Mouse (Mus musculus) liver, adult 2 months (tissue): Measurements from ENCODE around the gene Arv1. TPM values are rescaled to one million over a fixed set of nuclear protein-coding genes. Genes with fewer than 3 reads are reported as not detected.

ENCODE experiments used
- DNase-seq: peaks from one replicate; pipeline ENCODE4 v3.0.0-alpha.2; 2011; ENCODE audit warnings: low read depth, low spot score; ENCODE audit errors: extremely low read depth
- H3K27ac ChIP-seq: fragments of 200-500 bp; replicated peaks from 2 replicates; pipeline ENCODE4 v1.5.1; 2012; ENCODE audit warnings: low read depth, mild to moderate bottlenecking, control low read depth, inconsistent platforms, low read length; ENCODE audit not compliant: insufficient read depth
- H3K27me3 ChIP-seq: fragments of 200-500 bp; 2 replicates; pipeline ENCODE4 v1.6.1; 2012; ENCODE audit warnings: mild to moderate bottlenecking, moderate library complexity, low read length, inconsistent platforms; ENCODE audit not compliant: control insufficient read depth, insufficient read depth
- H3K36me3 ChIP-seq: fragments of 200-500 bp; 2 replicates; pipeline ENCODE4 v1.6.1; 2012; ENCODE audit warnings: low read length, inconsistent platforms; ENCODE audit not compliant: control insufficient read depth, insufficient read depth
- H3K4me1 ChIP-seq: fragments of 200-500 bp; 2 replicates; pipeline ENCODE4 v1.6.1; 2011; ENCODE audit warnings: low read length; ENCODE audit not compliant: control insufficient read depth, insufficient read depth
- H3K4me3 ChIP-seq: fragments of 200-500 bp; 2 replicates; pipeline ENCODE4 v1.5.1; 2011; ENCODE audit warnings: low read depth, mild to moderate bottlenecking, control low read depth, low read length, moderate library complexity; ENCODE audit not compliant: insufficient read depth
- H3K79me2 ChIP-seq: fragments of 200-500 bp; 2 replicates; pipeline ENCODE4 v1.6.1; 2012; ENCODE audit warnings: inconsistent platforms, mild to moderate bottlenecking, low read length, moderate library complexity; ENCODE audit not compliant: control insufficient read depth, insufficient read depth
- H3K9ac ChIP-seq: fragments of 200-500 bp; 2 replicates; pipeline ENCODE4 v1.6.1; 2012; ENCODE audit warnings: low read depth, mild to moderate bottlenecking, control low read depth, inconsistent platforms, low read length
- CTCF ChIP-seq: fragments of 200-500 bp; IDR thresholded peaks from 2 replicates; pipeline ENCODE4 v1.5.1; 2011; ENCODE audit warnings: low read depth, low read length, control low read depth
- POLR2A ChIP-seq: fragments of 200-500 bp; IDR thresholded peaks from 2 replicates; pipeline ENCODE4 v1.6.1; 2011; ENCODE audit warnings: low read length, control low read depth; ENCODE audit not compliant: insufficient read depth; ENCODE audit errors: extremely low read depth
- WGBS: fragments of 180-500 bp; shearing (Covaris S2); methylation state at CpG from one replicate; pipeline ENCODE4 v1.1.7; 2018; 5-methylcytosine and 5-hydroxymethylcytosine counted together
- polyA plus RNA-seq: library from polyadenylated mRNA; depleted of rRNA; stranded (reverse); fragments of >200 nt; gene quantifications from 2 replicates; pipeline ENCODE4 v1.2.3, GENCODE M21; 2012; rRNA removed
- total RNA-seq: library from RNA; depleted of rRNA; stranded (reverse); fragments of >200 nt; gene quantifications from 2 replicates; pipeline ENCODE4 v1.2.3, GENCODE M21; 2014; rRNA removed

Gene Arv1
- 1.7 and 2.6 TPM in 2 replicates for total RNA-seq
- 4.2 and 6.8 TPM in 2 replicates for polyA plus RNA-seq

DNA sequence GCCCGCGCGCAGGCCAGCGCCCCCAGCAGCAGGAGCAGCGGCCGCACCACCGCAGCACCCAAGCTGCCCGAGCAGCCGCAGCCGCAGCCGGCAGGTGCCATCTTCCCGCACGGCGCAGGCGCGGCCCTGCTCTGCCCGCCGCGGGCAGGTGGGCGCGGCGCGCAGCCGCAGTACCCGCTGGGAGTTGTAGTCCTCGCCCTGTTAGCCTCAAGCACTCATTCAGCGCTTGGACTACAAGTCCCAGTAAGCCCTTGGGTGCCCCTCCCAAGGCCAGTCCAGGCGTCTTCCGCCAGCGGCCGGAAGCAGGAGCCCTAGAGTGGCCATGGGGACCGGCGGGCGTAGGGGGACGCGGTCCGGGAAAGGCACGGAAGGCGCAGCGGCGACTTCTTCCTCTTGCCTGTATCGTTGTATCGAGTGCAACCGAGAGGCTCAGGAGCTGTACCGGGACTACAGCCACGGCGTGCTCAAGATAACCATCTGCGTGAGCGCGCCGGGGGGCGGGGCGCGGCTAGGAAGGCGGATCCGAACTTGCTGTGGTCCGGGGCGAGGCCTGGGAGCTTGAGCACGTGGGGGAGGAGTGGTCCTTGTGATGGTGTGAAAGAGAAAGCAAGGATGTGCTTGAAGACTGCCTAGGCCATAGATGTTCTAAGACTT lies at the start of gene Arv1, which contains the start of gene Ttc13:
Arv1 (plus strand) TSS at position 278 of the 654 bp plus-strand sequence.
Ttc13 (minus strand) TSS at position 122 of the 654 bp plus-strand sequence.
- TF ChIP-seq POLR2A (peak; percentile 34; the same call in 1 of the 2 replicates), CTCF (no peak)
- under 1% methylated on average over 59 of the region's 59 CpGs for WGBS
- Histone ChIP-seq H3K27ac (peak within 1 kb of the TSS; percentile 70), H3K27me3 (no peaks in the 10 kb centered on the region), H3K9ac (peak within 1 kb of the TSS; percentile 94), H3K4me3 (peak within 1 kb of the TSS; percentile 97), H3K4me1 (peaks cover 13% of the 10 kb centered on the region), H3K79me2 (peaks cover 25% of the 10 kb centered on the region; the same call in 1 of the 2 replicates), H3K36me3 (peaks cover 2% of the 10 kb centered on the region; the same call in 1 of the 2 replicates)
- peak; percentile 92 for DNase-seq

DNA sequence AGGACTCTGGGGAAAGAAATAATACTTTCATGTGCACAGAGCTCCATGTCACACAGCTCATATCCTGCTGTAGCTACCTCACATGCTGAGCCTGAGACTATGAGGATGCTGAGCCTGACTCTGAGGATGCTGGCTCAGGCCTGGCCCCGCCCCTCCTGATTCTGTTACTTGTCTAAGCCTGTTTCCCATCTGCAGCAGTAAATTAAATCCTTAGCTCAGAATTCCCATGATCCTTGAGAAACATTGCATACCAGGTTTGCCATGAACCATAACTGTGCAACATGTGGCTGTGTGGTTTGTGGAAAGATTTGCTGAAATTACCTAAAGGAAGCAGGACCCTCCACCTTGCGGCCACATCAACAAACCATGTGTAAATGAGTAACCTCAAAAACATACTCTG lies 49.6 kb upstream of the Arv1 start:
- H3K9ac ChIP-seq, result no peak overlapping the region

DNA sequence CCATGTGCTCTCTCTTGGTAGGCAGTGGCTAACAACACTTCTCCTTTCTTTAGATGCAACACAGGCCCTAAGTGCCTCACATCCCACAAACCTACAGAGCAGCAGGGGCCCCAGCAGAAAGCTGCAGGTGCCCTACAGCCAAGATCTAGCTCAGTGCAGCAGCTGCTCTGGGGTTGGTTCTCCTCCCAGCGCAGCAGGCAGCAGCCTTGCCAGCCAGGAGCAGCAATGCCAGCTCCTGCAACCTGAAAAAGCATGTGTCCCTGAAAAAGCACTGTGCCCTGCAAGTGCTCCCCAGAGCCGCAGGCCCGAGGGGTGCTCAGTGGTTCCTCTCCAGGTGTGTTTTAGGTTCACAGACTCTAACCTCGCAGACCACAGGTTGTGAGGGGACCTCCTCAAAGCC lies 45.3 kb upstream of the Arv1 start:
- DNase-seq, result no peak
- Histone ChIP-seq H3K9ac (no peak overlapping the region), H3K27ac (no peak overlapping the region), H3K4me3 (no peak overlapping the region), H3K36me3 (no peaks in the 10 kb centered on the region; the same call in 1 of the 2 replicates), H3K79me2 (no peaks in the 10 kb centered on the region), H3K4me1 (no peaks in the 10 kb centered on the region), H3K27me3 (no peaks in the 10 kb centered on the region)
- 97% methylated on average over 4 of the region's 4 CpGs for WGBS
- no peak for TF ChIP-seq POLR2A
- no peak for TF ChIP-seq CTCF

More for the DNA sequence above, 49.6 kb upstream of the Arv1 start:
- WGBS, result 95% methylated on average over 2 of the region's 2 CpGs
- no peaks in the 10 kb centered on the region for H3K79me2 ChIP-seq
- DNase-seq, result no peak
- H3K36me3 ChIP-seq, result no peaks in the 10 kb centered on the region; the same call in 1 of the 2 replicates
- H3K4me3 ChIP-seq, result no peak overlapping the region
- H3K27ac ChIP-seq, result no peak overlapping the region
- no peak for TF ChIP-seq POLR2A
- no peak for TF ChIP-seq CTCF
- no peaks in the 10 kb centered on the region for H3K27me3 ChIP-seq
- H3K4me1 ChIP-seq, result peaks cover 7% of the 10 kb centered on the region

DNA sequence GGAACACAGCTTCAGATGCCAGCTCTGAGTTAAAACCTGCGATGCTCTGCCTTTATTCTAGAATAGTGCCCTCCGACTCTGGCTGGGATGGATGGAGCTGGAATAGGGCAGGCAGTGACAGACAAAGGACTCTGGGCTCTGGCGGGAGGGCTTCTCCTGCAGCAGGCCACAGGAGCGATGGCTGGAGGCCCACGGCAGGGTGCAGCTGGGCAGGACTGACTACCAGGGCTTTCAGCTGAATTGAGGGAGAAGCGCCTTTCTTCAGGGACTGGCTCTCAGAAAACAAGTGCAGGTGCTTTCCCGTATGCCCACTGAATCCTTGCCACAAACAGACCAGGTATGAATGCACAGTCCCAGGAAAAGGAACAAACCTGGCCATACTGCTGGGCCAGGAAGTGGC lies 44.9 kb upstream of the Arv1 start:
- no peak for DNase-seq
- TF ChIP-seq POLR2A, result no peak
- TF ChIP-seq CTCF, result no peak
- H3K9ac ChIP-seq, result no peak overlapping the region
- no peak overlapping the region for H3K4me3 ChIP-seq
- no peaks in the 10 kb centered on the region for H3K27me3 ChIP-seq
- H3K4me1 ChIP-seq, result no peaks in the 10 kb centered on the region
- no peaks in the 10 kb centered on the region; the same call in 1 of the 2 replicates for H3K36me3 ChIP-seq
- no peaks in the 10 kb centered on the region for H3K79me2 ChIP-seq
- H3K27ac ChIP-seq, result no peak overlapping the region
- whole genome bisulfite sequencing, result 94% methylated on average over 7 of the region's 7 CpGs

DNA sequence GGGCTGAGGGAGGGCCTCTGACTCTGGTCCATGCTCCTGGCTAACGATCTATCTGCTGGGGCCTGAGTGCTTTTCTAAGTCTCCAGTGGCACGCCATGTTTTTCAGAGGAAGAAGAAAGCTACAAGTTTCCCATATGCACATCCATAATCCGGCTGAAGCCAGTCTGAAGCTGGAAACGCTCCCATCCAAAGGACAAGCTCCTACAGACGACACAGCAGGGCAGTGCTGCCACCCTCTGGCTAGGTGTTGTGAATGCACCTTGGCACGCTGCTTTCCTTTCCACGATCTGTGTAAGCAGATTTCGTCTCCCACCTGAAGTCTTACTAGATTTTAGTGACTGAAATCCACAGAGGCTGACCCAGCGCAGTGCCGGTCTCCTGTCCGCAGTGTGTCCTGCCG lies 44.5 kb upstream of the Arv1 start:
- H3K36me3 ChIP-seq, result no peaks in the 10 kb centered on the region; the same call in 1 of the 2 replicates
- H3K79me2 ChIP-seq, result no peaks in the 10 kb centered on the region
- no peak overlapping the region for H3K27ac ChIP-seq
- H3K9ac ChIP-seq, result no peak overlapping the region
- WGBS, result 52% methylated on average over 12 of the region's 12 CpGs
- no peaks in the 10 kb centered on the region for H3K4me1 ChIP-seq
- TF ChIP-seq CTCF, result peak; percentile 100
- TF ChIP-seq POLR2A, result no peak
- peak; percentile 64 for DNase-seq
- H3K27me3 ChIP-seq, result no peaks in the 10 kb centered on the region
- no peak overlapping the region for H3K4me3 ChIP-seq

DNA sequence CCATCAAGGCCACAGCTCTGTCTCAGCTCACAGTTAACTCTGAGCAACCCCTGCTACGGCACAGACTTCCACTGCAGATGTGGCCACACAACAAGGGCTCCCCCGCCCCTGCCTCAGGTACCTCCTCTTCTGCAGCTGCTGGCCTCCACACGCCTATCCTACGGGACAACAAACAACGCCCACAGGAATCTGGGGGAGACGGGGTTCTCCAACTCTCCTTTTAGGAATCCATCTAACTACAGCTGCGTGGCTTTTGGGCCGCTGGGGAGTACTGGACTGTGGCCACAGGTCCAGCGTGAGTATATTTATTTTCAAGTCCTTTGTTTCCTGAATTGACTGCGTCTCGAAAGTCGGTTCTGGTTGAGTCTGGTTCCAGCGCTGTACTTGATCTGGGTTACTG lies 43.7 kb upstream of the Arv1 start:
- Histone ChIP-seq H3K4me3 (no peak overlapping the region), H3K27me3 (no peaks in the 10 kb centered on the region), H3K27ac (no peak overlapping the region), H3K36me3 (no peaks in the 10 kb centered on the region; the same call in 1 of the 2 replicates), H3K9ac (no peak overlapping the region), H3K79me2 (no peaks in the 10 kb centered on the region), H3K4me1 (no peaks in the 10 kb centered on the region)
- TF ChIP-seq CTCF, result no peak
- no peak for TF ChIP-seq POLR2A
- no peak for DNase-seq
- 95% methylated on average over 13 of the region's 13 CpGs for WGBS
